Mouse (Mus musculus): ENCODE results near the gene Slc17a1. TPM values are rescaled to one million over a fixed set of nuclear protein-coding genes. Genes with fewer than 3 reads are reported as not detected.

Slc17a1 gene
- 0.08 TPM in 1 of 2 replicates, not detected in the other for polyA plus RNA-seq (2015; fragmentation: Nextera tagmentation; extraction: Ambion mirVana)

DNA sequence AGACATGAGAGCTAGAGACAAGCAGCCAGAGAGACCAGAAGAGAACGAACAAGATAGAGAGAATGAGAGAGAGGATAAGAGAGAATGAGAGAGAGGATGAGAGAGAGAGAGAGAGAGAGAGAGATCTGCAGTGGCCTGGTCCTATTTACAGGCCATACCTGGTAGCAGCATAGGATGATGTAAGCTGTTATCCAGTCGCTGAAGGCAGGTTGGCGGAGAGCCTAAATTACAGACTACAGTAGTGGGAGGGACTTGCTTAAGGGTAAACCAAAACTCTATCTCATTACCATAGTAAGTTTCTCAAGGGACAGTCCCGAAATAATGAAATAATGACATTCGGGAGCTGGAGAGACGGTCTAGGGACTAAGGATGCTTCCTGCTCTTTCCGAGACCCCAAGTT is at the start of gene Slc17a1:
Slc17a1 (plus strand) TSS at position 346 of the 400 bp plus-strand sequence.
- WGBS = 92% methylated on average over 7 of the region's 7 CpGs
- no peak for ATAC-seq
- Histone ChIP-seq H3K27me3 (no peaks in the 10 kb centered on the region), H3K9ac (replicated peaks) (no peak within 1 kb of the TSS), H3K27ac (no peak within 1 kb of the TSS), H3K9me3 (no peaks in the 10 kb centered on the region), H3K4me2 (replicated peaks) (no peak within 1 kb of the TSS), H3K4me3 (replicated peaks) (no peak within 1 kb of the TSS), H3K36me3 (no peaks in the 10 kb centered on the region), H3K4me1 (replicated peaks) (no peaks in the 10 kb centered on the region)

DNA sequence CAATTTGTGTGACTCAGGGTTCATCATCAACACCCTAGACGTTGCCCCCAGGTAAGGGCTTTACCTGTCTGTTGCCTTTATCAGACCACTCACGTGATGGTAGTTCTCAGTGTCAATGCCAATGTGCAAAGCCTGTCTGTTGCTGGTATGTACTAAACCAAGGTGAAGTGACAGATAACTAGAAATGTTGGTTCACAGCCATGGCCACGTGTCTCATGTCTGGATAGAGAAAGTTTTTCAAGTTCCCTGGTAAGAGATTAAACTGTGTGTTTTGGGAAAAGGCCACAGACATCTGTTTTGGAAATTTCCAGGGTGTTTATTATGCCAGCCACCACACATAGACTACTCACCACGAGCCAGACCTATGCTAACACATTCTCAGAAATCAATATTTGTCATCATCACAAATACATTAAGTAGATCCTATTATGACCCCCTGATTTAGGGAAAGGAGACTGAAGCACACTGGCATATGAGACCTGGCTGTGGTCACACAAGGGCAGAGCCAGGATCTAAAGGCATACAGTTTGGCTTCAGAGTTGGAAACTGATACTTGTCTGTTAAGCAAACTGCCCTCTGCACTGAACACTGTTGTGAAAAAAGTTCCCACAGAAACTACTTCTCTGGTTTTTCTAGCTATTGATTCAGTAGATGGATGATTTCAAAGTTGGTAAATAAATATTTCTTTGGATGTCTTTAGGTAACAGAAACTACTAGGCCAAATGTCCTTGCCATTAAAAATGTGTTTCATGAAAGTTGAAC is 47.2 kb upstream of the Slc17a1 start:
- H3K9me3 ChIP-seq = no peaks in the 10 kb centered on the region
- H3K36me3 ChIP-seq = no peaks in the 10 kb centered on the region
- H3K27ac ChIP-seq = no peak overlapping the region
- H3K27me3 ChIP-seq = no peaks in the 10 kb centered on the region
- no peak overlapping the region for H3K4me3 ChIP-seq (replicated peaks)
- H3K9ac ChIP-seq (replicated peaks) = no peak overlapping the region
- no peaks in the 10 kb centered on the region for H3K4me1 ChIP-seq (replicated peaks)
- 79% methylated on average over 4 of the region's 4 CpGs for WGBS
- H3K4me2 ChIP-seq (replicated peaks) = no peak overlapping the region
- ATAC-seq = no peak

DNA sequence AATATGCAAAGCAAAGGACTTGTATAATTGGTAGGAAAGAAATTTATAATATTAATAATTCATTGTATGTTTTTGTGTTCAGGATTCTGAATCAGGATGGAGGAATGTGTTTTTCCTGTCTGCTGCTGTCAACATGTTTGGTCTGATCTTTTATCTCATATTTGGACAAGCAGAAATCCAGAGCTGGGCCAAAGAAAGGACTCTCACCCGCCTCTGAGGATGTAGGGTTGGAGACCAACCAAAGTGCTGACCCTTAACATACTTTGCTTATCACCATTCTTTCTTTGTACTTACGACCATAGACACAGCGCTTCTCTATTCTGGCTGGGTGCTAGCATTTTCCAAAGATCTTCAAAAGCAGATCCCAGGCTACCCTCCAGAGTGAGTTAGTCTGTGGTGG is 45.3 kb upstream of the Slc17a1 start:
- no peak overlapping the region for H3K4me2 ChIP-seq (replicated peaks)
- H3K9ac ChIP-seq (replicated peaks) = no peak overlapping the region
- H3K27me3 ChIP-seq = no peaks in the 10 kb centered on the region
- H3K27ac ChIP-seq = no peak overlapping the region
- H3K36me3 ChIP-seq = no peaks in the 10 kb centered on the region
- no peaks in the 10 kb centered on the region for H3K9me3 ChIP-seq
- no peak overlapping the region for H3K4me3 ChIP-seq (replicated peaks)
- no peaks in the 10 kb centered on the region for H3K4me1 ChIP-seq (replicated peaks)
- no peak for ATAC-seq
- WGBS = 79% methylated on average over 3 of the region's 3 CpGs

DNA sequence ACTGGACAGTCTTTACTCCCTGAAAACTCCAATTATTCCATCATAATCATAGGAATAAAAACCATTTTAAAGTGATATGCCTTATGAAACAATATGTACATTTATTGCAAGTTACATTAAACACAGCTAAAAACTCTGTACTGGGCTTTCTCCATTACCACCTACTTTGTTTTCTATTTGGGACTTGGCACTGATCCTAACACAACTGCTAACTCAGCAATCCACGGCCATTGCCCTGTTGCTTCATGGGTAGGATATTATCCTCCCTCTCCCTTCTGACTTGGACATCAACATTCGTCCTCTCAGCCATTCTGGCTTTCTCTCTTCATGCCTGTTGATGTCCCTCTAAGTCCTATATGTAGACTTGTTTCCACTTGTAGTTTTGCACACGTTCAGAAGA is 40.9 kb upstream of the Slc17a1 start:
- 76% methylated on average over 3 of the region's 3 CpGs for WGBS
- no peaks in the 10 kb centered on the region for H3K27me3 ChIP-seq
- H3K27ac ChIP-seq = no peak overlapping the region
- no peaks in the 10 kb centered on the region for H3K36me3 ChIP-seq
- H3K9ac ChIP-seq (replicated peaks) = no peak overlapping the region
- no peaks in the 10 kb centered on the region for H3K4me1 ChIP-seq (replicated peaks)
- H3K4me3 ChIP-seq (replicated peaks) = no peak overlapping the region
- H3K4me2 ChIP-seq (replicated peaks) = no peak overlapping the region
- H3K9me3 ChIP-seq = no peaks in the 10 kb centered on the region
- ATAC-seq = no peak

DNA sequence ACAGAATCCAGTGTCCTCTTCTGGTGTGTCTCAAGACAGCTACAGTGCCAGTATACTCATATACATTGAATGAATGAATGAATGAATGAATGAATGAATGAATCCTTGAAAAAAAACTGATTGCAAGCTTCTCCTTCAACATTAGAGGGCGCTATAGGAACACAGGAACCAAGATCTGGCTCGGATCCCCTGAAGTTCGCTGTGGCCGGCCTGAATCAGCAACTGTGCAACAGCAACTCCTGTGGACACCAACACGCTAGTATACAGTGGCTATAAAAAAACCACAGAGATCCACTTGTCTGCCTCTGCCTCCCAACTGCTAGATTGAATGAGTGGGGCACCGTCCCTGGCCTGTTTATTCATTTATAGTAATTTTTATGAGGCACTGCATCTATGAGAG is 34.5 kb upstream of the Slc17a1 start:
- Histone ChIP-seq H3K27me3 (no peaks in the 10 kb centered on the region), H3K9me3 (no peaks in the 10 kb centered on the region), H3K4me3 (replicated peaks) (no peak overlapping the region), H3K4me2 (replicated peaks) (no peak overlapping the region), H3K9ac (replicated peaks) (no peak overlapping the region), H3K27ac (no peak overlapping the region), H3K36me3 (no peaks in the 10 kb centered on the region), H3K4me1 (replicated peaks) (no peaks in the 10 kb centered on the region)
- 0 out of 2 replicates have a peak, but pooled peaks have one; percentile 50 for ATAC-seq
- 18% methylated on average over 6 of the region's 6 CpGs for WGBS

DNA sequence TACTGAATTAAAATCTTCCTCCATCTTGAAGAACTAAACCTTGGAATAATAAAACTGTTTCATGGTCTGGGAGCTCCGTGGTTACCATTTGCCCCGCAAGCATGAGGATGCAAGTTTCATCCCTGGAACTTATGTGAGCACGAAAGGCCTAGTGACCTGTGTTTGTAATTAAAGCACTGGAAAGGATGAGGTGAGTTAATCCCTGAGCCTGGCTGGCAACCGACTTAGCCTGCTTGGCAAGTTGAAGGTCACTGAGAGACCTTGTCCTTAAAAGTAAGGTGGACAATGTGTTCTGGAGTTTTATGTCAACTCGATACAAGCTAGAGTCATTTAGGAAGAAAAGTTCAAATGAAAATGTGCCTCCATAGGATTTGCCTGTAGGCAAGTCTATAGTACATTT is 32.7 kb upstream of the Slc17a1 start:
- WGBS = 90% methylated on average over 5 of the region's 5 CpGs
- Histone ChIP-seq H3K36me3 (no peaks in the 10 kb centered on the region), H3K4me3 (replicated peaks) (no peak overlapping the region), H3K27me3 (no peaks in the 10 kb centered on the region), H3K27ac (no peak overlapping the region), H3K4me2 (replicated peaks) (no peak overlapping the region), H3K4me1 (replicated peaks) (no peaks in the 10 kb centered on the region), H3K9ac (replicated peaks) (no peak overlapping the region), H3K9me3 (no peaks in the 10 kb centered on the region)
- no peak for ATAC-seq

DNA sequence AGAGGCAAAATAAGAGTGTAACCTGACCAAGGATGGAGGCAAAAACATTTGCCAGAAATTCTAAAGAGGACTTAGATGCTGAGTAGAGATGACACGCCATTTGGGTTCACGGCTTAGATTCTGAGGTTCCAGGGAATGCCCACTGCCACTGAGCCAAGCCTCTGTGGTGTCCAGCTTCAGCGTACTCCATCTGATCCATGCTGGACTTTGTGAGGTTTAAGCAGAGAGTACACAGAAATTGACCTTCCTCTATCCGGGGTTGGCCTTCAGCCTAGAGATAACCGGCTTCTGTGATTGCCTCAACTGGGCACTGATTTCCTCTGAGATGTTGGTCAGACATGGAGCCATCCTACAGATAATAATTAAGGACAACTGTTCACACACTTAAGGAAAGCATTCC is 30.9 kb upstream of the Slc17a1 start:
- 93% methylated on average over 5 of the region's 5 CpGs for WGBS
- H3K36me3 ChIP-seq = no peaks in the 10 kb centered on the region
- no peaks in the 10 kb centered on the region for H3K27me3 ChIP-seq
- no peak overlapping the region for H3K9ac ChIP-seq (replicated peaks)
- no peak overlapping the region for H3K27ac ChIP-seq
- no peak overlapping the region for H3K4me2 ChIP-seq (replicated peaks)
- H3K9me3 ChIP-seq = no peaks in the 10 kb centered on the region
- no peak overlapping the region for H3K4me3 ChIP-seq (replicated peaks)
- no peaks in the 10 kb centered on the region for H3K4me1 ChIP-seq (replicated peaks)
- no peak for ATAC-seq

DNA sequence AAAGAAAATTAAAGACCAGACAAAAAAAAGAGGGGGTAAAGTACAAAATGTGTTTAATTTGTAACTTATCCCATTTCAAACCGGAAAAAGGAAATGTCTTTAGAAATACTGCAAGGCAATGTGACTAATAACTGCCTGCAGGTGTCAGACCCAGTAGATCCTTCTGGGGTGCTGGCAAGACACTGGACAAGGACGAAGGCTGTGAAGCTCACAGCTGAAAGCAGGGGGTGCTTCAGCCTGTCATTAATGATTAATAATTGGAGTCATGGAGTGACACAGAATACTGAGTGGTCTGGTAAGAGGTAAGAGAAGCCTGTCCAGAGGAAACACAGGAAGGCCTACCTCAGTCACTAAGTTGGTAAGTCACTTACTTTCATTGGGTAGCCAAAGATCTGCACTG is 28.2 kb upstream of the Slc17a1 start, which contains the start of gene Slc17a3:
Slc17a3 (plus strand) TSS at position 127 of the 400 bp plus-strand sequence.
- 88% methylated on average over 2 of the region's 2 CpGs for WGBS
- H3K36me3 ChIP-seq = no peaks in the 10 kb centered on the region
- H3K4me2 ChIP-seq (replicated peaks) = no peak within 1 kb of the TSS
- H3K9me3 ChIP-seq = no peaks in the 10 kb centered on the region
- H3K4me3 ChIP-seq (replicated peaks) = no peak within 1 kb of the TSS
- no peaks in the 10 kb centered on the region for H3K4me1 ChIP-seq (replicated peaks)
- ATAC-seq = no peak
- H3K27ac ChIP-seq = no peak within 1 kb of the TSS
- H3K9ac ChIP-seq (replicated peaks) = no peak within 1 kb of the TSS
- no peaks in the 10 kb centered on the region for H3K27me3 ChIP-seq

DNA sequence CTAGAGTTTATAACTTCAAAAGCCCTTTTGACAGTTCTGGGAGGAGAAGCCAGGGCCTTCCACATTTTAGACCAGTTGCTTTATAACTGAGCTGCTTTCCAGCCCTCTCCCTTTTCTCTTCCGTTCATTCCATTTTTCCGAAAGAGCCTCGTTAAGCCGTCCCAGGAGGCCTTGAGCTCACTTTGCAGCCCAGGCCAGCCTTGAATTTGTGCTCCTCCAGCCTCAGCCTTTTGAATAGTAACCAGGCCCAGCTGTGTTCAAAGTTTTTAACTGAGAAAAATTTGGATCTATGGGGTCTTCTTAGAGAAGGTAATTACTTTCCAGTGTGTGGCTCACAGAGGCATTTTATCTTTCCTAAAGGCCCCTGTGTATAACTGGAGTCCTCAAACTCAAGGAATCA is 21.7 kb upstream of the Slc17a1 start:
- H3K9ac ChIP-seq (replicated peaks) = no peak overlapping the region
- H3K27ac ChIP-seq = no peak overlapping the region
- no peaks in the 10 kb centered on the region for H3K36me3 ChIP-seq
- H3K4me3 ChIP-seq (replicated peaks) = no peak overlapping the region
- no peaks in the 10 kb centered on the region for H3K4me1 ChIP-seq (replicated peaks)
- H3K27me3 ChIP-seq = no peaks in the 10 kb centered on the region
- ATAC-seq = no peak
- H3K9me3 ChIP-seq = no peaks in the 10 kb centered on the region
- 65% methylated on average over 4 of the region's 4 CpGs for WGBS
- no peak overlapping the region for H3K4me2 ChIP-seq (replicated peaks)

DNA sequence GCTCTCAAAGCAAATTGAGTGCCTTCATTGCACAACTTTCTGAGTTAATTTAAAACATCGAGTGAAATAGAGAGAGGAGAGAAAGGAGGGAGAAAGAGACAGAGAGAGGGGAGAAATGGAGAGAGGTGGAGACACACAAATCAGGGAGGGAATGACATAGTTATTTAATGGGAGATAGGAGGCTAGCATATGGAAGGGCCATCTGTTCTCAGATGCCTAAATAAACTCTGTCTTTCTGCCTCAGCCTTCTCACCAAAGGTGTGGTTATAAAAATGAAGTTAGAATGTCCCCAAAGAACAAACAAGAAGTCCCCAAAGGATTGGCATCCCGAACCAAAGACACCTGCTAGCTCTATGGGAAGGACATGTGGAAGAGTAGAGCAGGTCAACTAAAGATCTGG is 18.3 kb upstream of the Slc17a1 start:
- no peaks in the 10 kb centered on the region for H3K27me3 ChIP-seq
- H3K9ac ChIP-seq (replicated peaks) = no peak overlapping the region
- WGBS = 88% methylated on average over 2 of the region's 2 CpGs
- no peak overlapping the region for H3K4me2 ChIP-seq (replicated peaks)
- H3K27ac ChIP-seq = no peak overlapping the region
- no peak overlapping the region for H3K4me3 ChIP-seq (replicated peaks)
- H3K4me1 ChIP-seq (replicated peaks) = no peaks in the 10 kb centered on the region
- no peaks in the 10 kb centered on the region for H3K36me3 ChIP-seq
- ATAC-seq = no peak
- no peaks in the 10 kb centered on the region for H3K9me3 ChIP-seq

DNA sequence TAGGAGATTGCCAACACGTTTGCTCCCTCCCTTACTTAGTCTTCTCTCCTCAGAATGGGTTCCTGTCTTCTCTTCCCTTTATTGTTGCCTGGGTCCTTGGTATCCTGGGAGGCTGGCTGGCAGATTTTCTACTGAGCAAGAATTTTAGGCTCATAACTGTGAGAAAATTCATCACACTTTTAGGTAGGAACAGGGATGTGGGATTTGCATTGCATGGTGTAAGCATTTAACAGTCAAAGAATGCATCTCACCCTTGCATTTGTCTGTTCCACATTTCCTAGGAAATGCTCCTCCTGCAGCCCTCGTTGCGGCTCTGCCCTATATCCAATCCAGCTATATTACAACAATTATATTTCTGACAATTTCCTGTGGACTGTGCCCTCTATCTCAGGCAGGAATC is 11.1 kb upstream of the Slc17a1 start:
- Histone ChIP-seq H3K4me2 (replicated peaks) (no peak overlapping the region), H3K4me1 (replicated peaks) (no peaks in the 10 kb centered on the region), H3K36me3 (no peaks in the 10 kb centered on the region), H3K9ac (replicated peaks) (no peak overlapping the region), H3K4me3 (replicated peaks) (no peak overlapping the region), H3K9me3 (no peaks in the 10 kb centered on the region), H3K27me3 (no peaks in the 10 kb centered on the region), H3K27ac (no peak overlapping the region)
- 68% methylated on average over 3 of the region's 3 CpGs for WGBS
- no peak for ATAC-seq

DNA sequence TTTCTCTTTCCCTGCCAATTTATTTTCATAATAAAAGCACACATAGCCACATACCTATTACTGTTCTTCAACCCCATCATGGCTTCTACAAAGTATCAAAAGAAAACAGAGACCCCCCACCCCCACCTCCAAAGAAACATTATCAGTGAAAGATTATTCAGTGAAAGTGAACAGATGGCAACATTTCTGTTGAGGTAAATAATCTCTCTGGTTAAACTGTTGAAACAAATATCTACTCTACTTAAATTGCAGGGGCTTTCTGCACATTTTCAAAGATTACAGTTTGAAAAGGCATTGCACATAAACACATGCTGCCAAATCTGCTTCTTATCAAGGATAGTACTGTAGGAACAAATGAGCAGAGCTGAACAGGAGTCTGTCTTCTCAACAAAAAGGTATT is 5.7 kb upstream of the Slc17a1 start:
- no peak for ATAC-seq

DNA sequence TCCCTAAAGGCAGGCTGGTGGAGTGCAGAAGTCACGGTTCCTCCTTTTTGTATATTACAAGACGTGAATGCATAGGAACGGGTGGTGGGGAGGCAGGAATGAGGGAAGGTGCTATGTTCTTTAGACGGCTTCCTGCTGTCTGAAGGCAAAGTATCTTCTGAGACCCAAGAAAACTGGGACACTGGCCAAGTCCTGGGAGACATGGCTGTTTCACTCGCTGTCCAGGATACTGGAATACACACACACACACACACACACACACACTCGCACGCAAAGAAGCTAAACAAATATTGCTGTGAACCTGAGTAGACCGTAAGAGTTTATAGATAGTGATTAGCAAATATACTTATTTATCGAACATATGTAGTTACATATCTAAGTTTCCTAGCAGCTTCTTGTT is 2.8 kb upstream of the Slc17a1 start:
- Histone ChIP-seq H3K36me3 (no peaks in the 10 kb centered on the region), H3K4me3 (replicated peaks) (no peak overlapping the region), H3K9ac (replicated peaks) (no peak overlapping the region), H3K27me3 (no peaks in the 10 kb centered on the region), H3K4me1 (replicated peaks) (no peaks in the 10 kb centered on the region), H3K4me2 (replicated peaks) (no peak overlapping the region), H3K9me3 (no peaks in the 10 kb centered on the region), H3K27ac (no peak overlapping the region)
- ATAC-seq = no peak
- 87% methylated on average over 9 of the region's 9 CpGs for WGBS

More for the DNA sequence above, 5.7 kb upstream of the Slc17a1 start:
- H3K9ac ChIP-seq (replicated peaks) = no peak overlapping the region
- no peaks in the 10 kb centered on the region for H3K27me3 ChIP-seq
- no peak overlapping the region for H3K27ac ChIP-seq
- H3K4me3 ChIP-seq (replicated peaks) = no peak overlapping the region
- H3K4me1 ChIP-seq (replicated peaks) = no peaks in the 10 kb centered on the region
- no peaks in the 10 kb centered on the region for H3K36me3 ChIP-seq
- no peaks in the 10 kb centered on the region for H3K9me3 ChIP-seq
- no peak overlapping the region for H3K4me2 ChIP-seq (replicated peaks)

Data from midbrain, embryonic 13.5 days (tissue).